Mouse (Mus musculus): ENCODE results near the gene Matn1.
A peak's percentile ranks its signal among the peaks of the same experiment; 100 is the strongest.

Gene Matn1

GRCm38 (mm10) chr4:130984416-130985182, 40.4 kb downstream of the Matn1 start:
- no peak for DNase-seq (ENCODE audit: low read depth, low spot score)

DNA sequence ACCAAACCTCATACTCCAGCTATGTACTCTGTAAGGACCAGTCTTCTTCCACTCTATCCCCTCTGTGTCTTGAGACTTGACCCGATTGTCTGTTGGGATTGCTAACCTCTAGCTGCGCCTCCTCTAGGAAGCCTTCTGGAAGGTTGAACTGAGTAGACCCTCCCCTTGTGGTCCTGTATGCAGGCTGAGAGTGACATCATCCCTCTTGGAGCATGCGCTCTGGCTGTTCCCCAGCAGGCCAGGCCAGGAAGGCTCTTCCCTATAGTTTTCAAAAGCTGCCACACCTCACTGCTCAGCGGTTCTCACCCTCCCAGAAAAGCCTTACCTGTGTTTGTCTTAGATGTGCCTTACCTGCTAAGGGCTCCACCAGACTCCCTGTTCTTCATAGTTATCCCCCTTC, 42.9 kb downstream of the Matn1 start:
- DNase-seq (ENCODE audit: low read depth, low spot score), result peak; percentile 83

DNA sequence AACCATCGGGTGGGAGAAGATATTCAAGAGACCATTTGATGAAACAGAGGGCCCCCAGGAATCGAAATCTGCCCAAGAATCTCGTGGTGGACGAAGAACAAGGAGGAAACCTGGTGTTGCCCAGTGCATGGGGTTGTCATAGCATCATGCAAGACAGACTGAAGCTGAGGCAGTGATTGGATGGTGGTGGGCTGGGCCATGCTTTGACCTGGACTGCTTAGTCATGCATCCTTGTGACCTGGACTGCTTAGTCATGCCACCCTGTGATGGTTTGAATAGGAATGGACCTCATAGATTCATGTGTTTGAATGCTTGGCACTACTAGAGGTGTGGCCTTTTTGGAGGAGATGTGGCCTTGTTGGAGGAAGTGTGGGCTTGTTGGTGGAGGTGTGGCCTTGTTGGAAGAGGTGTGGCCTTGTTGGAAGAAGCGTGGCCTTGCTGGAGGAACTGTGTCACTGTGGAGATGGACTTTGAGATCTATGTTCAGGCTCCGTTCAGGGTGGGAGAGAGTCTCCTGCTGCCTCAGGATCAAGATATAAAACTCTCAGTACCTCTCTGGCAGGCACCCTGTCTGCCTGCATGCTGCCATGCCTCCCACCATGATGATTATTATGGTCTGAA, 44.1 kb downstream of the Matn1 start:
- peak; percentile 89 for DNase-seq (ENCODE audit: low read depth, low spot score)

GRCm38 (mm10) chr4:130989146-130989545, 45.0 kb downstream of the Matn1 start:
- no peak for DNase-seq (ENCODE audit: low read depth, low spot score)

- no peak for DNase-seq (ENCODE audit: low read depth, low spot score)
These were observed 46.8 kb downstream of the Matn1 start for GRCm38 (mm10) chr4:130990966-130991365.

- DNase-seq (ENCODE audit: low read depth, low spot score), result no peak
These were observed 50.4 kb downstream of the Matn1 start for GRCm38 (mm10) chr4:130994556-130994955.

- DNase-seq (ENCODE audit: low read depth, low spot score), result peak; percentile 39
These were observed 55.8 kb downstream of the Matn1 start for GRCm38 (mm10) chr4:130999744-131000527.

GRCm38 (mm10) chr4:131000614-131001178, 56.5 kb downstream of the Matn1 start:
- no peak for DNase-seq (ENCODE audit: low read depth, low spot score)

Data from ZHBTc4 (cell line).